Mouse (Mus musculus): ENCODE results near the gene Fcer1g.

The Fcer1g gene

DNA sequence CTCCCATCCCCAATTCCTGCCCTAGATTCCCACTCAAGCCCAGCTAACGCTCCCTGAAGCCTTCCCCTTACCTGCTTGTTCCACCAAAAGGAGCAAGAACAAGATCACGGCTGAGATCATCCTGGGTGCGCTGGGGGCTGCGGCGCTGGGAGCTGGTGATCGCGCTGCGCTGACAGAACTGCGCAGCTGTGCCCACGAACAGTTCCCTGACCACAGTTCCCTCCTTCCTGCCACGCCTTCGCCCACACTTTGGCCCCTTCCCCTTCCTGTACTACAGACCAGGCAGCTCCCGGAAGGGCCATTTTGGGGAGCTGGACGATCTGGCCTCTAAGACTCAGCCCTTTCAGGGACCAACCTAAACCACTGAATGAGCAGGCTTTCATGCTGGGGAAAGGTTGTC lies at the start of gene Fcer1g:
Gene Fcer1g, minus strand, starts transcription at position 240 of the 400 bp plus-strand sequence.
- DNase-seq (ENCODE audit: low read depth in 2 of 2, low spot score in 2 of 2) = no peak

GRCm38 (mm10) chr1:171283188-171284160 lies 49.3 kb upstream of the Fcer1g start:
- no peak for DNase-seq (ENCODE audit: low read depth in 2 of 2, low spot score in 2 of 2)

DNA sequence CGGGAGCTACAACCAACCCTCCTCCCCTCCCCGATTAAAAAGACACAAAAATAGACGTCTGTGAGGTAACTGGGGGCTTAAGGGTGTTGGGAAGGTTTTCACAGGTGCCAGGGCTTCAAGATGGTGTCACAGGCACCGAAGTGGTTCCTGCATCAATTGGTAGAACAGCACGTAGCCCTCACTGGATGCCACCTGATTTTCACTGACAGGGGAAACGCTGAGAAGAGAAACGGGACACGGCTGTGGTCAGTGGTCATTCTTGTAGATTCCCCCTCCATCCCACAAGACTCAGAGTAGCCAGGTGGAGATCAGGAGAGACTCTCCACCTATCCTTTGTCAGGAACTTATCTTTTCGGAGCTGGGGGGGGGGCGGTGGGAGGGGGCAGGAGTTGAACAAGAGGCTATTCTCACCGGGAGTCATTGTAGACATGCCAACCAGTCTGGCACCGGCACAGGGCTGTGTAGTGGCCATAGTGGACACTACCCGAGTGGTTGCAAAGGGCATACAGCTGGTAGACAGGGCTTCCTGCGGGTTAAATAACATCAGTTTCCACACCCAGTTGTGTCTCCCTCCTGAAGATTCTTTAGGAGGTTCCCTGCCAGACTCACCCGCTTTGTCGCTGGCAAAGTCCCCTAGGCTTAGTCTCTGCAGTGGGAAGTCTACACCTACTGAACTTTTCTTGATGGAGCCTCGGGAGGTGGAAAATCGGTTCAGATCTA lies 48.1 kb upstream of the Fcer1g start:
- no peak for DNase-seq (ENCODE audit: low read depth in 2 of 2, low spot score in 2 of 2)

- peak; percentile 56 to 74 for DNase-seq (ENCODE audit: low read depth in 2 of 2, low spot score in 2 of 2)
Measured at GRCm38 (mm10) chr1:171281528-171281923, 47.4 kb upstream of the Fcer1g start.

- peak; percentile 89 to 91 for DNase-seq (ENCODE audit: low read depth in 2 of 2, low spot score in 2 of 2)
Measured at GRCm38 (mm10) chr1:171280916-171281527, 46.9 kb upstream of the Fcer1g start, which contains the start of gene Ppox. TSS of gene Ppox (minus strand) at chr1:171281186.

- no peak for DNase-seq (ENCODE audit: low read depth in 2 of 2, low spot score in 2 of 2)
Measured at GRCm38 (mm10) chr1:171280250-171280915, 46.2 kb upstream of the Fcer1g start.

- DNase-seq (ENCODE audit: low read depth in 2 of 2, low spot score in 2 of 2) = no peak
Measured at GRCm38 (mm10) chr1:171279721-171280120, 45.6 kb upstream of the Fcer1g start.

DNA sequence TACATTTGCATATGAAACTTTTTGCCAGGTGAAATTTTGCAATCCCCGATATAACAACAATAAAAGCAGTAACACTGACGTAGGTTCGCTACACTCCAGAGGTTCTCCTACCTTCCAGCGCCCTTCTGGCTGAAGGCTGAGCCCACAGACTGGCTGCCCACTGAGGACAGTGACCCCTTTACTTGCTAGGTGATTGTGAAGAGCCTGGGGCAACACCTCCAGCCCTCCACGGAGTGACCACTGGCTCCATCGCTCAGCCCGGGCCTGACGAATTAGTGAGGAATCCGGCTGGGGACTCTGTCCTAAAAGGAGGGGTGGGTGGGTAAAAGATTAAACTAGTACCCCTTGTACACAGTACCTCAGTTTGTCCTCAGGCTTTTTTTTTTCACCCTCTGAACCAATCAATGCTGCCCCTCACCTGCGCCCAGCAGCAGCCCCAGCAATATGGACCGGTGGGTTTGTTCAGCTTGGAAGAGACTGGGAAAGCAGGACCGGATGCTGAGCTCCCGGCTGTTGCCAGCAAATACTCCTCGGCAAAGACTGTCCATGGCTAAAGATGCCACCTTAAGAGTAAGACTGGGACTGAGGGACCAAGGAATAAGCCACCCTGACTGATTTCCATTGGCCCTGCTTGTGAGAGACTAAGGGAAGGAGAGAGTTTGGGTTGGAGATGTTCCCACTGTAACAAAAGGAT lies 45.0 kb upstream of the Fcer1g start:
- DNase-seq (ENCODE audit: low read depth in 2 of 2, low spot score in 2 of 2) = no peak

DNA sequence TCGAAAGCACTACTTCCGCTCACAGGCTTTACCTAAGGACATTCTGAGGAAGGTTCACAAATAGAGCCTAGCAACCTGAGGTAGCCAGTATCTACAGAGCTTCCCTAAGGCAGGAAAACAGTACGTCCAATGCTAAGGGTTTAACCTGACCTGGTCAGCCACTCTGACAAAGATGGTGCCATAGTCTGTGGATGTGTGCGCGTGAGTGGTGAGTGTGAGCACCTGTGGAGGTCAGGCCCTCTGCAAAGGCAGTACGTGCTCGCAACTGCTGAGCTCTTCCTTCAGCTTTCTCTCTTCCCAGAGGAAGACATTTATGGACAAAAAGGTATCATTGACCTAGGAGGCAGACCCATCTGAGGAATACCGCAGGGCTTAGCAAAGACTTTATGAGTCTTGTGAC lies 44.3 kb upstream of the Fcer1g start:
- no peak for DNase-seq (ENCODE audit: low read depth in 2 of 2, low spot score in 2 of 2)

DNA sequence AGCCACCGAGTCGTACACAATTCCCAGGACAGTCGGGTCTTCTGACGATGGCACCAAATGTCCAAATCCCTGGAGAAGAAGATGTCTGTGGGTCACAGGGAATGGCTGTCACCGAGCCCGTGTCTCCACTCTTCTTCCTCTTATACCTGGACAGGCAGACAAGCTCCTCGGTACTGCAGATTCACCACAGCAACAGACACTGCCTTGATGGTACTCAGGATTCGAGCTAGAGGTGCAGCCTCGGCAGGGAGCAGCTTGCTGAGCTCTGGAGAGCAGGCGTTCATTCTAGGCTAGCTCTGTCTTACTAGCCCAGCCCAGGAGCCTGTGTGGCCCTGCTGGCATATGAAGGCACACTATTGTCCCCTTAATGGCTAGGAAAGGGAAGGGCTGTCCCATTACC lies 43.6 kb upstream of the Fcer1g start:
- DNase-seq (ENCODE audit: low read depth in 2 of 2, low spot score in 2 of 2) = no peak

DNA sequence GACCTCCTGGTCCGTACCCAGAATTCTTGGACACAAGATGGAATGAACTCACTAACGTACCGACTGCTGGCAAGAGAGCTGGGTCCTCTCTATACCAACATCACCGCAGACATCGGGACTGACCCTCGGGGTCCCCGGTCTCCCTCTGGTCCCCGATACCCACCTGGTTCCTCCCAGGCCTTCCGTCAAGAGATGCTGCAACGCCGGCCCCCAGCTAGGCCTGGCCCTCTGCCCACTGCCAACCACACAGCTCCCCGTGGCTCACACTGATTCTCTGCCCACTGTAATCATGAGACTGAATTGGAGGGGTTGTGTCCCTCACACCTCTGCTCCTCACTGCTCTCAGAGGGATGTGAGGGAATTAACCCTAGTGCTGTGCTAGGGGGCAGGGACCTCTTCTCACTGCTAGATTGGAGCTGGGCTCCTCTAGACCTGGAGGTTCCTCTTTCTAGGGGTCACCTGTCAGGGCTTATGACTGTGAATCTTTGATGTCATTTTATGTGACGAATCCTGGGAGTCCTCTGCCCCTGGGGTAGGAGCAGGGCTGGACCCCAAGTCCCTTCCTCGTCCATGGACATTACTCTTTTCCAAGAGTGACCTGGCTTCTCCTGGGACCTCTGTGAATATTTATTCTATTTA lies 42.1 kb upstream of the Fcer1g start:
- no peak for DNase-seq (ENCODE audit: low read depth in 2 of 2, low spot score in 2 of 2)

DNA sequence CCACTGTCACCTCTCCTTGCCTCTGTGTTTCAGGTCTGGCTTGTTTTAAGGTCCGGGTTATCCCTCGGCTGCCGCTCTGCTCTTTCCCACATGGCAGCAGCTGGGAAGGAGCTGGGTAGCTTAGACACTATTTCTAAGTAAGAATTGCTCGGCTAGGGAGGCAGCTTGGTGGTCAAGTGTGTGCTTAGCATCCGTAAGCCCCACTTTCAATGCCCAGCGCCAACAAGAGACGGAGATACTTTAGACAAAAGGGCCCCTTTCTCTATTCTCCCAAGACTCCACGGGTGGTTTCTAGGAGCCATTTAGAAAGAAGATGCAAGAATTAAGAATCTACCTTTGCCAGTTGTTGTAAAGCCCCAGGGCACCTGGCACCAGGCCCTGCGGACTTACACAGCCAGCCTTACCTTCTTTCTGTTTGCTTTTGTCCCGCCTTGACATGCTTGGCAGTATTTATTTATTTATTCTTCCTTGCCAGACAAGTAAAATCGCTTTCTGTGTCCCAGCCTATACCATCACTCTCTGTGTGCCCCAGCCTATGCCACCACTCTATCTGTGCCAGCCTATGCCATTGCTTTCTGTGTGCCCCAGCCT lies 41.1 kb upstream of the Fcer1g start:
- no peak for DNase-seq (ENCODE audit: low read depth in 2 of 2, low spot score in 2 of 2)

GRCm38 (mm10) chr1:171274171-171274570 lies 40.0 kb upstream of the Fcer1g start:
- DNase-seq (ENCODE audit: low read depth in 2 of 2, low spot score in 2 of 2) = no peak

DNA sequence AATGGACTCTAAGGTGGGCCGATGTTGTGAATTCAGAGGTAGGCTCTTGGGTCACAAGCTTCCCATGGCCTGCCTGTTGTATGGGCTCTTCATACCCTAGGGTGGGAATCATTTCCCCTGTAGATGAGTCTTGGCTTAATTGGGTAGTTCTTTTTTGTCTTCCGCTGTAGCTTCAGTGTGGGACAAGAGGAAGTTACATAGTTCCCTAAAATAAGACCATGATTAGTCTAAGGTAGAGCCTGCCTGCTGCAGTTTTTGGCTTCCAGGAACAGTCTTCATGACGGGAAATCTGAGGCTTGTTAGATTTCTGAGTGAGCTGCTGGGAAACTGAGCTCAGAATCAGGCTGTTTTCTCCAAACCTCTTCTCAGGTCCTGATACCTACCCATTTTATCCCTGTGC lies 37.9 kb upstream of the Fcer1g start:
- no peak for DNase-seq (ENCODE audit: low read depth in 2 of 2, low spot score in 2 of 2)

DNA sequence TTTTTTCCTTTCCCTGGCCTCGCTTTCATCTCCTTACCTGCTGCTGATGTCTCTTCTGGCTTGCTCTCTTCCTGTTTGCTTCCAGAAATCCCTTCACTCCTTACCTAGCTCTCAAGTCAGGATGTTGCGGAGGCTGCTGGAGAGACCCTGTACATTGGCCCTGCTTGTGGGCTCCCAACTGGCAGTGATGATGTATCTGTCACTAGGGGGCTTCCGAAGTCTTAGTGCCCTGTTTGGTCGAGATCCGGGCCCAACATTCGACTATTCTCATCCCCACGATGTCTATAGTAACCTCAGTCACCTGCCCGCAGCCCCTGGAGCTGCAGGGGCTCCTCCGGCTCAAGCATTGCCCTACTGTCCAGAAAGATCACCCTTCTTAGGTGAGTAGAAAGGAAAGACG lies 37.5 kb upstream of the Fcer1g start:
- no peak for DNase-seq (ENCODE audit: low read depth in 2 of 2, low spot score in 2 of 2)

DNA sequence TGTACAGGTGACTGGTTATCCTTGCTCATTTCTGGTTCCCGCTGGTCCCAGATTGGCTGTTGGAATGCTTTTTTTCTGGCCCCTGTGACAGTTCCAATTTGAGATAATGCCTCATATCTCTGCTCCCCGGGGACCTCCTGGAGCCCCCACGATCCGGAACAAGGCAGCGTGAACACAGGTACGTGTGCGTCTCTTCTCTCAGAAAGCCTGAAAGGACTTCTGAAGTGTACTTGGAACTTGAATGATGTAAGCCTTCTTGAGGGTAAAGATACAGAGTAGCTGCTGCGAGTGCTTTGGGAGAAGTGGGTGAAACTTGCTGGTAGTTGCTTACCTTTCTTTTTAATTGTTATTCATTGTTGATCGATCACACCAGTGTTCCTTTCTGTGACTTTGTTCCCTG lies 37.0 kb upstream of the Fcer1g start:
- DNase-seq (ENCODE audit: low read depth in 2 of 2, low spot score in 2 of 2) = no peak

DNA sequence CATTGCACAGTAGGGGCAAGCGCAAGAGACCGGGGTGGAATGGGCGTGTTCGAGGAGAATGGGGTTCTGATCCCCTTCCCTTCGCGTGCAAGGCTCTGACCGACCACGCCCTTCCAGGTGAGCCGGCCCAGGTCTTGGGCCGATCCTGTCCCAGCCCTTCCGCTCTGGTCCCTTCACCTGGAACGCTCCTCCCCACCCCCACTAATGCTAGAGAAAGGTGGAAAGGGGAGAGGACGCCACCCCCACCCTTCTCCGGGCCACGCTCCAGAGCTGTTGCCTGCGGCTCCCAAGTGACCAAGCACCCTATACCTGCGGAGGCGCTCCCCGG lies 36.4 kb upstream of the Fcer1g start:
- DNase-seq (ENCODE audit: low read depth in 2 of 2, low spot score in 2 of 2) = no peak

DNA sequence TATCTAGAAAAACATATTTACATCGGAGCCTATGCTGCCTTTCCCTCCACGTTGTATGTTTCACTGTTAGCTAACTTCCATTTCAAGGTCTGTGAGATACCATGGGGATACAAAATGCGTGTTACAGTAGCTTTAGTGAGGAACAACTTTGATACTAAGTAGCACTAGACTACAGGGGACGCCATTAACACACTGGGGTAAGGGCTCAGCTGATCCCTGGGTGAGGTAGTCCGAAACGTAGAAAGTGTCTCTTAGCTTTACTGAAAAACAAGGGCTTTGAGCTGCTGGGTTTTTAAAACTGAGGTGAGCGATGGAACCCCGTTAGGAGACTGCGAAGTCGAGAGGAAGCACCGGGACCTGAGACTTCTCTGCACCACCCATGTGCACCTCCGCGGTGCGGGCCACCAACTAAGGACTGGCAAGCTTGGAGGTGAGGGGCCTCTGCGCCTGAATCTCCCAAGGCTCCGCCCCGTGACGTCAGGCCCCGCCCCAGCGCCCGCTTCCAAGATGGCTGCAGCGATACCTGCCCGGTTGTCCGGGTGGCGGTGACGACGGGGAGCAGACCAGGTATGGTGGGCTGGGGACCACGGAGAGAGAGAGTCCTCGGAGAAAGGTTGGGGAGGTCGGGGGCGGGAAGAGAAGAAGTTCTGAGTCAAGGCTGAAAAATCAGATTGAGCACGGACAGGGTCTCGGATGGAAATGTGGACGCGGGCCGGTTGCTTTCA lies 35.8 kb upstream of the Fcer1g start, which contains the start of gene B4galt3:
Gene B4galt3, plus strand, starts transcription at position 481 of the 725 bp plus-strand sequence.
- DNase-seq (ENCODE audit: low read depth in 2 of 2, low spot score in 2 of 2) = peak; percentile 91 to 96

- no peak for DNase-seq (ENCODE audit: low read depth in 2 of 2, low spot score in 2 of 2)
Measured at GRCm38 (mm10) chr1:171268341-171268740, 34.2 kb upstream of the Fcer1g start.
